Mouse (Mus musculus): ENCODE data around the gene Gm8994.
"Not testable (repeated sequence)": the region's sequence is repeated elsewhere in the genome, so short reads cannot be mapped to it uniquely, and the experiment has no call there.

Gene Gm8994

GRCm38 (mm10) chr6:136327239-136327638 is at the start of gene Gm8994:
Gm8994 (plus strand) TSS chr6:136327539.
- not testable (repeated sequence) for DNase-seq (ENCODE audit: low spot score)

GRCm38 (mm10) chr6:136277685-136278084 is 49.7 kb upstream of the Gm8994 start:
- DNase-seq (ENCODE audit: low spot score): no peak

GRCm38 (mm10) chr6:136284565-136284964 is 42.8 kb upstream of the Gm8994 start:
- no peak for DNase-seq (ENCODE audit: low spot score)

- DNase-seq (ENCODE audit: low spot score): no peak
These were observed 41.2 kb upstream of the Gm8994 start for GRCm38 (mm10) chr6:136286180-136286579.

- DNase-seq (ENCODE audit: low spot score): no peak
These were observed 40.8 kb upstream of the Gm8994 start for GRCm38 (mm10) chr6:136286589-136286988.

GRCm38 (mm10) chr6:136291424-136291823 is 35.9 kb upstream of the Gm8994 start:
- no peak for DNase-seq (ENCODE audit: low spot score)

GRCm38 (mm10) chr6:136291951-136292714 is 35.2 kb upstream of the Gm8994 start:
- DNase-seq (ENCODE audit: low spot score): no peak

GRCm38 (mm10) chr6:136293700-136294099 is 33.6 kb upstream of the Gm8994 start:
- DNase-seq (ENCODE audit: low spot score): no peak

- no peak for DNase-seq (ENCODE audit: low spot score)
These were observed 31.5 kb upstream of the Gm8994 start for GRCm38 (mm10) chr6:136295821-136296220.

GRCm38 (mm10) chr6:136296251-136296650 is 31.1 kb upstream of the Gm8994 start:
- DNase-seq (ENCODE audit: low spot score): no peak

GRCm38 (mm10) chr6:136303514-136303913 is 23.8 kb upstream of the Gm8994 start:
- no peak for DNase-seq (ENCODE audit: low spot score)

GRCm38 (mm10) chr6:136304369-136304988 is 22.9 kb upstream of the Gm8994 start:
- peak; percentile 49 for DNase-seq (ENCODE audit: low spot score)

- DNase-seq (ENCODE audit: low spot score): no peak
These were observed 17.9 kb upstream of the Gm8994 start for GRCm38 (mm10) chr6:136309487-136309886.

GRCm38 (mm10) chr6:136328416-136328815 is 1.1 kb downstream of the Gm8994 start:
- not testable (repeated sequence) for DNase-seq (ENCODE audit: low spot score)

GRCm38 (mm10) chr6:136340669-136341068 is 13.3 kb downstream of the Gm8994 start:
- no peak for DNase-seq (ENCODE audit: low spot score)

- no peak for DNase-seq (ENCODE audit: low spot score)
These were observed 13.8 kb downstream of the Gm8994 start for GRCm38 (mm10) chr6:136341093-136341492.

- DNase-seq (ENCODE audit: low spot score): no peak
These were observed 16.5 kb downstream of the Gm8994 start for GRCm38 (mm10) chr6:136343868-136344267.

GRCm38 (mm10) chr6:136345034-136345433 is 17.7 kb downstream of the Gm8994 start:
- no peak for DNase-seq (ENCODE audit: low spot score)

GRCm38 (mm10) chr6:136345641-136346040 is 18.3 kb downstream of the Gm8994 start:
- DNase-seq (ENCODE audit: low spot score): no peak

- DNase-seq (ENCODE audit: low spot score): no peak
These were observed 19.7 kb downstream of the Gm8994 start for GRCm38 (mm10) chr6:136347053-136347452.

GRCm38 (mm10) chr6:136347631-136348030 is 20.3 kb downstream of the Gm8994 start:
- no peak for DNase-seq (ENCODE audit: low spot score)

- peak; percentile 89 for DNase-seq (ENCODE audit: low spot score)
These were observed 26.3 kb downstream of the Gm8994 start for GRCm38 (mm10) chr6:136353399-136354184.

- DNase-seq (ENCODE audit: low spot score): peak; percentile 31
These were observed 31.1 kb downstream of the Gm8994 start for GRCm38 (mm10) chr6:136358471-136358870.

Measured in layer of hippocampus, adult 11-12 months (tissue).